19 mouse cellular contexts compared by ENCODE assay signal in the genomic region with DNA sequence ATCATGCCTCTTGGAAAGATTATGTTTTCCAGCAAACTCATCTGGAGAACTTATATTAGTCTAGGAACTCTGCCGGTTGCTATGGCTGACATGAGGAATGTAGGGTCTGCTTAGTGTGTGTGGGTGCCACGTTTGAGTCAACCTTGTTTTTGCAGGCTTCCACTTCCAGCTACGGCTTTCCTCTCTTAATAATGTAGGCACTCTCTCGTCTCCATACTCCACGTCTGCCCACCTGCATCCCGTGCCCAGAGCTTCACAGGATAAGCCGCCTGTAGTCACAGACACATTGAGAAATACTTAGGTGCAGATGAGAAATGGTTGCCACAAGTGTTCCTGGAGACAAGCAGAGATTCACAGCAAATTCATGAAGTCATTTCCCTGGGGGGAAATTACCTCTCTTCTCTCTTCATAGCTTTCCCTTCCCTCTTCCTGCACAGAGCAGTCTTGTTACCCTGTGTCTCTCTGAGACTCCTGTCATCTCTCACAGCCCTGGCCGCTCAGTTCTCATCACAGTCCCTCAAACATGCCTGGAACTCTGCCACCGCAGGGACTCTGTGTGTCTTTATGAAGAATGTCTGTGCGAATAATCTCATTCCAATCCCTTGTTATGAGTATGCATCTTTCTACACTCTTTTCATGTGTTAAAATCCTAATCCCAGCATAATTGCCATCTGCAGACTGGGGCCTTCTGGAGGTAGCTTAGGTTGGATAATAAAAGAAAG. TPM values are rescaled to one million over a fixed set of nuclear protein-coding genes. Genes with fewer than 3 reads are reported as not detected.
DNase-seq lines count a peak whose midpoint lies in the region.
"Had no signal": no experiment of that assay in that cellular context is flagged by ENCODE, and none has a peak within 500 bp of the region (broad histone marks: within the 10 kb centered on the region; RNA-seq: fewer than 3 reads in every experiment).

No protein-coding gene starts in this region.

- no peak overlapping the region for H3K4me3 ChIP-seq in heart, embryonic 10.5 days
- H3K4me3 ChIP-seq: hindbrain, embryonic 12.5 days; megakaryocyte, embryonic 14.5 days had no signal

- peaks cover 3% of the 10 kb centered on the region; the same call in 1 of the 2 replicates for H3K4me1 ChIP-seq in heart, embryonic 10.5 days

- intact Hi-C loops in heart, postnatal 10 days (cut with DNase I): no loop called here
- intact Hi-C loops in left cerebral cortex, postnatal 25 days (cut with DNase I): no loop called here

- no peaks in the 10 kb centered on the region for H3K9me3 ChIP-seq in heart, embryonic 10.5 days
- H3K9me3 ChIP-seq: hindbrain, embryonic 12.5 days; megakaryocyte, embryonic 14.5 days had no signal

- H3K27me3 ChIP-seq in heart, embryonic 10.5 days (ENCODE audit: insufficient read depth, poor library complexity, severe bottlenecking): no peaks in the 10 kb centered on the region
- H3K27me3 ChIP-seq: hindbrain, embryonic 12.5 days had no signal

- H3K36me3 ChIP-seq in heart, embryonic 10.5 days: no peaks in the 10 kb centered on the region
- H3K36me3 ChIP-seq: hindbrain, embryonic 12.5 days had no signal

- peak; percentile 2 to 3 for DNase-seq in heart, postnatal 10 days
- DNase-seq in heart, adult 9 months (ENCODE audit: low spot score in 2 of 2): no peak
- DNase-seq in right cerebral cortex, adult 18-20 months: peak; percentile 34
- DNase-seq in right cerebral cortex, postnatal 14 days: no peak
- DNase-seq in left cerebral cortex, postnatal 25 days (ENCODE audit: low spot score in 2 of 2): peak; percentile 22 to 62
- no peak for DNase-seq in adrenal gland, postnatal 4 days (ENCODE audit: low spot score in 2 of 2)
- no peak for DNase-seq in heart, embryonic 10.5 days (ENCODE audit: low spot score)
- DNase-seq: adrenal gland, adult 8-10 months; cerebellum, adult 11 months; embryo, embryonic 11 days; kidney, adult 18-20 months had no signal

- H3K27ac ChIP-seq in heart, embryonic 10.5 days: no peak overlapping the region
- H3K27ac ChIP-seq: hindbrain, embryonic 12.5 days; liver, embryonic 14.5 days had no signal

- 69% methylated on average over 10 of the region's 10 CpGs for WGBS in heart, embryonic 10.5 days

RNA-seq across cellular contexts. Expression of a gene that starts 5.3 kb away (rescaled TPM):
- under 1 TPM in 1 of 2 experiments, not detected in 1; 0.07 TPM for total RNA-seq in heart, postnatal 10 days (2021)
- under 1 TPM; 0.09 TPM for total RNA-seq in left cerebral cortex, postnatal 25 days (2021)
- under 1 TPM; 0.08 to 0.20 TPM for total RNA-seq in adrenal gland, postnatal 4 days (2021)
- polyA plus RNA-seq in heart, embryonic 10.5 days (2016; fragmentation: Nextera tagmentation; extraction: Ambion mirVana): not detected in 2 replicates
- total RNA-seq: CH12.LX had no signal
- polyA plus RNA-seq: large intestine, adult 2 months; liver, embryonic 14.5 days; neural tube, embryonic 11.5 days; stomach, embryonic 14.5 days; urinary bladder, adult 2 months had no signal

Comparison
In these comparisons a context has a peak if more than half of its experiments do, and no peak if none do; other contexts are left out.
1. DNase-seq: peak in heart, postnatal 10 days (2 of 2), right cerebral cortex, adult 18-20 months (single experiment) and left cerebral cortex, postnatal 25 days (2 of 2); none in heart, adult 9 months (0 of 2), right cerebral cortex, postnatal 14 days (single experiment), adrenal gland, postnatal 4 days (0 of 2) and heart, embryonic 10.5 days (single experiment).